Mouse (Mus musculus) heart, adult 2 months (tissue): ENCODE measurements around the gene 1700061G19Rik. TPM values are rescaled to one million over a fixed set of nuclear protein-coding genes. Genes with fewer than 3 reads are reported as not detected.
A peak's percentile ranks its signal among the peaks of the same experiment; 100 is the strongest.

Experiments
- DNase-seq, 2 experiments: peaks; one replicate each; pipeline ENCODE4 v3.0.0; 2021
- H3K27ac ChIP-seq: fragments of 200-600 bp; 2 replicates; pipeline ENCODE4 v1.8.1; 2022
- H3K27me3 ChIP-seq: fragments of 200-500 bp; 2 replicates; pipeline ENCODE4 v1.6.1; 2012; ENCODE audit warnings: mild to moderate bottlenecking, low read length, inconsistent platforms, mixed read lengths; ENCODE audit not compliant: control insufficient read depth, insufficient read depth
- H3K36me3 ChIP-seq: fragments of 200-500 bp; 2 replicates; pipeline ENCODE4 v1.6.1; 2012; ENCODE audit warnings: low read length, inconsistent platforms; ENCODE audit not compliant: control insufficient read depth, insufficient read depth
- H3K4me1 ChIP-seq: fragments of 200-500 bp; 2 replicates; pipeline ENCODE4 v1.6.1; 2011; ENCODE audit warnings: low read length; ENCODE audit not compliant: control insufficient read depth, insufficient read depth
- H3K4me3 ChIP-seq: fragments of 200-600 bp; 2 replicates; pipeline ENCODE4 v1.8.1; 2022
- H3K79me2 ChIP-seq: fragments of 200-500 bp; replicated peaks from 2 replicates; pipeline ENCODE4 v1.6.1; 2012; ENCODE audit warnings: mild to moderate bottlenecking, inconsistent platforms, low read length, moderate library complexity, mixed read lengths; ENCODE audit not compliant: control insufficient read depth, insufficient read depth
- H3K9ac ChIP-seq: fragments of 200-500 bp; 2 replicates; pipeline ENCODE4 v1.6.1; 2012; ENCODE audit warnings: low read depth, mild to moderate bottlenecking, control low read depth, inconsistent platforms, low read length, mixed read lengths
- CTCF ChIP-seq: fragments of 200-600 bp; IDR thresholded peaks from 2 replicates; pipeline ENCODE4 v1.8.1; 2022; ENCODE audit warnings: antibody characterized with exemption, mild to moderate bottlenecking, moderate library complexity
- EP300 ChIP-seq: fragments of 200-500 bp; IDR thresholded peaks from 2 replicates; pipeline ENCODE4 v1.6.1; 2011; ENCODE audit warnings: low read depth, low read length, control low read depth; ENCODE audit not compliant: insufficient read depth
- POLR2A ChIP-seq: fragments of 200-500 bp; IDR thresholded peaks from 2 replicates; pipeline ENCODE4 v1.6.1; 2011; ENCODE audit warnings: mild to moderate bottlenecking, low read depth, low read length, control low read depth; ENCODE audit not compliant: insufficient read depth
- WGBS: fragments of 180-500 bp; shearing (Covaris S2); methylation state at CpG from one replicate; pipeline ENCODE4 v1.1.7; 2018; 5-methylcytosine and 5-hydroxymethylcytosine counted together
- intact Hi-C: fragments of 180-260 bp; cut with DNase I; formaldehyde crosslinking; loops from one replicate; pipeline ENCODE4 v1.15.1; 2025
- polyA plus RNA-seq: library from polyadenylated mRNA; depleted of rRNA; stranded (reverse); fragments of >200 nt; gene quantifications from 2 replicates; pipeline ENCODE4 v1.2.3, GENCODE M21; 2012
- total RNA-seq, 2 experiments: library from RNA; stranded (reverse); gene quantifications; 2 replicates each; pipeline ENCODE4 v1.2.3; 2021

Gene 1700061G19Rik
- total and polyA plus RNA-seq, 3 experiments, result 0.04 TPM; not detected in 2

GRCm38 (mm10) chr17:56858922-56859321, 16.4 kb upstream of the 1700061G19Rik start:
- Histone ChIP-seq H3K9ac (no peak overlapping the region), H3K4me1 (no peaks in the 10 kb centered on the region; the same call in 1 of the 2 replicates), H3K27ac (no peak overlapping the region), H3K36me3 (no peaks in the 10 kb centered on the region), H3K27me3 (no peaks in the 10 kb centered on the region), H3K4me3 (no peak overlapping the region), H3K79me2 (no peaks in the 10 kb centered on the region)
- no peak for DNase-seq
- intact Hi-C loops, result loop anchor here (1.0 kb wide), 1 partner anchor 50 kb away; no protein-coding TSS in a partner anchor
- TF ChIP-seq CTCF (no peak), POLR2A (no peak), EP300 (no peak)
- WGBS, result 32% methylated on average over 7 of the region's 7 CpGs

- Histone ChIP-seq H3K9ac (no peak overlapping the region), H3K36me3 (no peaks in the 10 kb centered on the region), H3K4me3 (no peak overlapping the region), H3K4me1 (no peaks in the 10 kb centered on the region; the same call in 1 of the 2 replicates), H3K27ac (no peak overlapping the region), H3K27me3 (no peaks in the 10 kb centered on the region), H3K79me2 (no peaks in the 10 kb centered on the region)
- intact Hi-C loops, result no loop called here
- TF ChIP-seq POLR2A (no peak), CTCF (no peak), EP300 (no peak)
- peak in 1 of 2 experiments; percentile 27 for DNase-seq
- WGBS, result 40% methylated on average over 3 of the region's 3 CpGs
Observed at GRCm38 (mm10) chr17:56861197-56861596, 14.1 kb upstream of the 1700061G19Rik start.

GRCm38 (mm10) chr17:56866071-56866470, 9.2 kb upstream of the 1700061G19Rik start:
- H3K4me1 ChIP-seq, result no peaks in the 10 kb centered on the region
- intact Hi-C loops, result no loop called here
- DNase-seq, result no peak
- no peaks in the 10 kb centered on the region for H3K36me3 ChIP-seq
- H3K27ac ChIP-seq, result no peak overlapping the region
- H3K27me3 ChIP-seq, result no peaks in the 10 kb centered on the region
- 74% methylated on average over 7 of the region's 7 CpGs for WGBS
- TF ChIP-seq EP300, result no peak
- no peak for TF ChIP-seq POLR2A
- no peak for TF ChIP-seq CTCF
- H3K79me2 ChIP-seq, result no peaks in the 10 kb centered on the region
- no peak overlapping the region for H3K9ac ChIP-seq
- no peak overlapping the region for H3K4me3 ChIP-seq

- 83% methylated on average over 9 of the region's 9 CpGs for WGBS
- no peaks in the 10 kb centered on the region for H3K4me1 ChIP-seq
- intact Hi-C loops, result no loop called here
- no peak for DNase-seq
- H3K4me3 ChIP-seq, result no peak overlapping the region
- H3K27me3 ChIP-seq, result no peaks in the 10 kb centered on the region
- H3K79me2 ChIP-seq, result no peaks in the 10 kb centered on the region
- TF ChIP-seq POLR2A (no peak), CTCF (no peak), EP300 (no peak)
- H3K36me3 ChIP-seq, result no peaks in the 10 kb centered on the region
- H3K9ac ChIP-seq, result no peak overlapping the region
- no peak overlapping the region for H3K27ac ChIP-seq
Observed at GRCm38 (mm10) chr17:56869481-56869977, 5.7 kb upstream of the 1700061G19Rik start.

- Histone ChIP-seq H3K79me2 (no peaks in the 10 kb centered on the region), H3K27ac (no peak overlapping the region), H3K4me1 (no peaks in the 10 kb centered on the region), H3K36me3 (no peaks in the 10 kb centered on the region), H3K9ac (no peak overlapping the region), H3K27me3 (no peaks in the 10 kb centered on the region), H3K4me3 (no peak overlapping the region)
- WGBS, result 54% methylated on average over 15 of the region's 15 CpGs
- DNase-seq, result no peak
- intact Hi-C loops, result no loop called here
- no peak for TF ChIP-seq POLR2A
- TF ChIP-seq EP300, result no peak
- no peak for TF ChIP-seq CTCF
Observed at GRCm38 (mm10) chr17:56870287-56870953, 4.9 kb upstream of the 1700061G19Rik start.

- Histone ChIP-seq H3K79me2 (no peaks in the 10 kb centered on the region), H3K36me3 (no peaks in the 10 kb centered on the region), H3K9ac (no peak overlapping the region), H3K4me3 (no peak overlapping the region), H3K27me3 (no peaks in the 10 kb centered on the region), H3K27ac (no peak overlapping the region), H3K4me1 (no peaks in the 10 kb centered on the region)
- no peak for DNase-seq
- TF ChIP-seq CTCF (no peak), POLR2A (no peak), EP300 (no peak)
- 74% methylated on average over 8 of the region's 8 CpGs for WGBS
- intact Hi-C loops, result no loop called here
Observed at GRCm38 (mm10) chr17:56871767-56872166, 3.5 kb upstream of the 1700061G19Rik start.
